Mouse (Mus musculus) cerebellum, adult 2 months (tissue): Measurements from ENCODE around the gene Asb5. TPM values are rescaled to one million over a fixed set of nuclear protein-coding genes. Genes with fewer than 3 reads are reported as not detected.

ENCODE experiments used
- DNase-seq, 2 experiments: peaks; one replicate each; pipeline ENCODE4 v3.0.0; 2021
- H3K27ac ChIP-seq: fragments of 200-500 bp; 2 replicates; pipeline ENCODE4 v1.5.1; 2012; ENCODE audit warnings: low read length, control low read depth, inconsistent platforms; ENCODE audit not compliant: insufficient read depth
- H3K27me3 ChIP-seq: fragments of 200-500 bp; 2 replicates; pipeline ENCODE4 v1.6.1; 2012; ENCODE audit warnings: inconsistent platforms, mild to moderate bottlenecking, low read length, moderate library complexity; ENCODE audit not compliant: control insufficient read depth, insufficient read depth
- H3K4me1 ChIP-seq: fragments of 200-500 bp; 2 replicates; pipeline ENCODE4 v1.6.1; 2011; ENCODE audit warnings: low read length; ENCODE audit not compliant: control insufficient read depth, insufficient read depth
- H3K4me3 ChIP-seq: fragments of 200-500 bp; replicated peaks from 2 replicates; pipeline ENCODE3; 2011; ENCODE audit warnings: mild to moderate bottlenecking, low read depth, low read length, control low read depth; ENCODE audit not compliant: insufficient read depth
- CTCF ChIP-seq: fragments of 200-500 bp; IDR thresholded peaks from 2 replicates; pipeline ENCODE4 v1.5.1; 2011; ENCODE audit warnings: low read depth, mild to moderate bottlenecking, control low read depth, low read length, moderate library complexity, borderline replicate concordance; ENCODE audit not compliant: insufficient read depth
- POLR2A ChIP-seq: fragments of 200-500 bp; IDR thresholded peaks from 2 replicates; pipeline ENCODE4 v1.6.1; 2011; ENCODE audit warnings: low read length, control low read depth, borderline replicate concordance; ENCODE audit not compliant: insufficient read depth
- WGBS: fragments of 180-500 bp; shearing (Covaris S2); methylation state at CpG from one replicate; pipeline ENCODE4 v1.1.7; 2018; 5-methylcytosine and 5-hydroxymethylcytosine counted together
- polyA plus RNA-seq: library from polyadenylated mRNA; depleted of rRNA; stranded (reverse); fragments of >200 nt; gene quantifications from 2 replicates; pipeline ENCODE4 v1.2.3, GENCODE M21; 2012

The Asb5 gene
- polyA plus RNA-seq, 1 experiment: 1.1 TPM

DNA sequence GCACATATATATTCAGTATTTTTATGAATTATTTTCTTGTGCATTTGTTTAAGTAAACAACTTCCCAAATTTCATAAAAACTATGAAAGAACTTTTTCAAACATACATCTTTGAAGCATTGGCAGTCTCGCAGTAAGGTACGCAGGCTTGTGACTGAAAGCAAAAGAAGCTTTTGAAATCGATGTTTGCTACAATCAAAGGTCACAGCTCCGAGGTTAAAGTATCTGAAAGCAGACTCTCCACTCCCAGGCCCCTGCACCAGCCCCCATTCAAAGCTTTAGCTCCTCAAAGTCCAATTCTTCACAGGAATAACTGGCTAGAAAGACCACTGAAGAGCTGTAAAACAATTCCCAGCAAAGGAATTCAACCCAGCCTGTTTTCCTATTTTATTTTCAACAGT, 8.9 kb upstream of the Asb5 start:
- H3K27ac ChIP-seq: no peak overlapping the region
- H3K4me1 ChIP-seq: no peaks in the 10 kb centered on the region
- no peak overlapping the region for H3K4me3 ChIP-seq
- TF ChIP-seq CTCF (no peak), POLR2A (no peak)
- H3K27me3 ChIP-seq: no peaks in the 10 kb centered on the region
- DNase-seq: no peak
- WGBS: 78% methylated on average over 4 of the region's 4 CpGs

GRCm38 (mm10) chr8:54525606-54526005, 3.8 kb upstream of the Asb5 start:
- WGBS: 91% methylated on average over 2 of the region's 2 CpGs
- H3K4me3 ChIP-seq: no peak overlapping the region
- no peaks in the 10 kb centered on the region; the same call in 1 of the 2 replicates for H3K4me1 ChIP-seq
- no peak for DNase-seq
- no peaks in the 10 kb centered on the region for H3K27me3 ChIP-seq
- TF ChIP-seq POLR2A: no peak
- no peak for TF ChIP-seq CTCF
- H3K27ac ChIP-seq: no peak overlapping the region

DNA sequence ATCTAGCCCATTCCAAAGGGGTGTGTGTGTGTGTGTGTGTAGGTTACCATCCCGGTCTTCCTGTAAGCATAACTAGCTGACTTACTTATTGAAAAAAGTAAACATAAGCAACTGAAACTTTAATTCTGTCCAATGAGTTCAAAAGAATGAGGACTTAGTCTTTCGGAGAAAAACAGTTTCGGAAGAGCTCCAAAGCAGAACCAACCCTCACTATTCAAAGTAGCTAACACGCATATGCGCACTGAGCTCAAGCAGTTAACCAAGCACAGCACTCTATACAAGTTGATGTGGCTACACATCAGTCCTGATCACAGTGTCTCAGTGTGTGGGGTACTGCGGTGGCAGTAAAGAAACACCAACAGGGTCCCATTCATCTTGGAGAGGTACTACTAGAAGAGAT, 2.7 kb upstream of the Asb5 start:
- TF ChIP-seq POLR2A (no peak), CTCF (no peak)
- 97% methylated on average over 6 of the region's 6 CpGs for WGBS
- Histone ChIP-seq H3K4me3 (no peak overlapping the region), H3K27ac (no peak overlapping the region), H3K27me3 (no peaks in the 10 kb centered on the region), H3K4me1 (no peaks in the 10 kb centered on the region; the same call in 1 of the 2 replicates)
- no peak for DNase-seq

GRCm38 (mm10) chr8:54528571-54528970, 809 bp upstream of the Asb5 start:
- DNase-seq: no peak
- Histone ChIP-seq H3K4me1 (no peaks in the 10 kb centered on the region; the same call in 1 of the 2 replicates), H3K4me3 (peak overlapping the region; percentile 71), H3K27ac (no peak overlapping the region), H3K27me3 (no peaks in the 10 kb centered on the region)
- no peak for TF ChIP-seq CTCF
- WGBS: 25% methylated on average over 7 of the region's 7 CpGs

- Histone ChIP-seq H3K27ac (no peak overlapping the region), H3K27me3 (no peaks in the 10 kb centered on the region), H3K4me3 (no peak overlapping the region), H3K4me1 (no peaks in the 10 kb centered on the region; the same call in 1 of the 2 replicates)
- DNase-seq: no peak
- WGBS: 41% methylated on average over 5 of the region's 5 CpGs
- no peak for TF ChIP-seq CTCF
- TF ChIP-seq POLR2A: no peak
Observed at GRCm38 (mm10) chr8:54535172-54535571, 5.8 kb downstream of the Asb5 start.

- 89% methylated on average over 3 of the region's 3 CpGs for WGBS
- Histone ChIP-seq H3K27me3 (no peaks in the 10 kb centered on the region), H3K27ac (no peak overlapping the region), H3K4me1 (no peaks in the 10 kb centered on the region), H3K4me3 (no peak overlapping the region)
- DNase-seq: no peak
- TF ChIP-seq POLR2A: no peak
- TF ChIP-seq CTCF: no peak
Observed at GRCm38 (mm10) chr8:54537285-54537684, 7.9 kb downstream of the Asb5 start.

DNA sequence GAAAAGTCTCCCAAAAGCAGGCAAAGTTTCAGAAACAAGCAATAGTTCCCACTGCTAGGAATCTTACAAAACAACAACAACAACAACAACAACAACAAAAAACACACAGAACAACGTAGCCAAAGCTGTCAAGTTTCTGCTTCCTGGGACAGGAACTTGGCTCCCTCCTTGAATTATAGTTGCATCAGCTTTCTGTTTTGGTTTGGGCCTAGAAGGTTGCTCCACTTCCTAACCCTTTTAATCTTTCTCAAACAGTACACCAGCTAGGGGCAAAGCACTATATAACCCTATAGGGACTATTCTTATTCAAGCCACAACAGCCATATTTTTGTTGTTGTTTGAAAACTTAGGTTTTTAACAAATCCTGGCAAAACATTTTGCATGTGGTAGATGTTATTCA, 12.0 kb downstream of the Asb5 start:
- Histone ChIP-seq H3K4me3 (no peak overlapping the region), H3K4me1 (no peaks in the 10 kb centered on the region), H3K27me3 (no peaks in the 10 kb centered on the region), H3K27ac (no peak overlapping the region)
- TF ChIP-seq POLR2A (no peak), CTCF (no peak)
- no peak for DNase-seq
- WGBS: 64% methylated on average over 1 of the region's 1 CpGs

GRCm38 (mm10) chr8:54548383-54548782, 19.0 kb downstream of the Asb5 start:
- peak; percentile 19 to 25 for DNase-seq
- Histone ChIP-seq H3K27me3 (no peaks in the 10 kb centered on the region), H3K4me3 (no peak overlapping the region), H3K4me1 (no peaks in the 10 kb centered on the region), H3K27ac (no peak overlapping the region)
- TF ChIP-seq POLR2A (no peak), CTCF (no peak)
- WGBS: 25% methylated on average over 6 of the region's 6 CpGs
